28 mouse cellular contexts compared by ENCODE assay signal in the genomic region with DNA sequence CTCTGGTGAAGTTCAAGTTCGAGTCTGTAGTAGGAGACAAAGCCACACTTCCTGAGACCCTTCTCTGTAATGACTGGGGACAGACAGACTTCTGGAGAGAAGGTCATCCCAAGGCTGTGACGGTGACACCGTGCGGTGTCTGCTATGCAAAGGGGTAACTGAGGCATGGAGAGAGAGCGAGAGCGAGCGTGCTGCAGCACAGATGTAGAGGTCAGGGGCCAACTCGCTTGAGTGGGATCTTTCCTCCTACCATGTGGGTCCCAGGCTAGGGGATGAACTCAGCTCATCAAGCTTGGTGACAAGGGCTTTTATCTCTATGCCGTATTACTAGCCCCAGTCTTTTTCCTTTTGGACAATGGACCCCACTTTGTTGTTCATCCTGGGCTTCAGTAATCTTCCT. TPM values are rescaled to one million over a fixed set of nuclear protein-coding genes. Genes with fewer than 3 reads are reported as not detected.
"Had no signal": no experiment of that assay in that cellular context is flagged by ENCODE, and none has a peak within 500 bp of the region (broad histone marks: within the 10 kb centered on the region; RNA-seq: fewer than 3 reads in every experiment).

No protein-coding gene starts in this region.

- DNase-seq: gastrocnemius, adult 2 months; gastrocnemius, postnatal 10 days; gastrocnemius, postnatal 25 days; heart, adult 18-20 months; heart, postnatal 10 days; heart, postnatal 4 days; kidney, adult 2 months; kidney, adult 9 months; kidney, postnatal 14 days; kidney, postnatal 4 days; liver; liver, embryonic 13.5 days had no signal

- H3K4me3 ChIP-seq: gastrocnemius, adult 2 months; heart, embryonic 10.5 days; heart, embryonic 12.5 days; intestine, embryonic 15.5 days; layer of hippocampus, adult 2 months; left cerebral cortex, adult 2 months; limb, embryonic 10.5 days; limb, embryonic 12.5 days; liver, embryonic 13.5 days had no signal

- H3K9me3 ChIP-seq: heart, embryonic 10.5 days; heart, embryonic 12.5 days; intestine, embryonic 15.5 days; limb, embryonic 10.5 days; limb, embryonic 12.5 days; liver, embryonic 13.5 days had no signal

- H3K36me3 ChIP-seq: heart, embryonic 10.5 days; heart, embryonic 12.5 days; intestine, embryonic 15.5 days; limb, embryonic 10.5 days; limb, embryonic 12.5 days; liver, embryonic 13.5 days had no signal

- H3K27ac ChIP-seq: gastrocnemius, adult 2 months; heart, embryonic 10.5 days; hindbrain, embryonic 14.5 days; intestine, embryonic 15.5 days; layer of hippocampus, adult 2 months; left cerebral cortex, adult 2 months; limb, embryonic 10.5 days; limb, embryonic 12.5 days; liver, embryonic 13.5 days had no signal

- H3K9ac ChIP-seq: heart, embryonic 12.5 days; hindbrain, embryonic 14.5 days; intestine, embryonic 15.5 days; limb, embryonic 12.5 days; liver, embryonic 13.5 days had no signal

- ATAC-seq: hindbrain, embryonic 16.5 days; inflammation-experienced regulatory T-cells, adult 6 months; intestine, embryonic 15.5 days; intestine, postnatal 0 days had no signal

- H3K4me2 ChIP-seq: heart, embryonic 12.5 days; hindbrain, embryonic 14.5 days; intestine, embryonic 15.5 days; limb, embryonic 12.5 days; liver, embryonic 11.5 days; liver, embryonic 13.5 days had no signal

- H3K27me3 ChIP-seq: heart, embryonic 12.5 days; intestine, embryonic 15.5 days; limb, embryonic 12.5 days; liver, embryonic 13.5 days had no signal

RNA-seq across cellular contexts. Expression of a gene that starts 52.1 kb away (rescaled TPM):
- polyA plus RNA-seq: frontal cortex, adult 2 months; heart, embryonic 14.5 days; heart, embryonic 16.5 days; hindbrain, embryonic 11.5 days; kidney, adult 2 months; liver, embryonic 11.5 days; liver, embryonic 13.5 days had no signal
